Mouse (Mus musculus) layer of hippocampus, adult 9-11 months (tissue): ENCODE results near the gene Kif3c.
"Not testable (repeated sequence)": the region's sequence is repeated elsewhere in the genome, so short reads cannot be mapped to it uniquely, and the experiment has no call there.

Experiments
- DNase-seq: peaks from one replicate; pipeline ENCODE4 v3.0.0; 2022

The Kif3c gene

GRCm38 (mm10) chr12:3370979-3371925 is 6.3 kb downstream of the Kif3c start:
- no peak for DNase-seq

DNA sequence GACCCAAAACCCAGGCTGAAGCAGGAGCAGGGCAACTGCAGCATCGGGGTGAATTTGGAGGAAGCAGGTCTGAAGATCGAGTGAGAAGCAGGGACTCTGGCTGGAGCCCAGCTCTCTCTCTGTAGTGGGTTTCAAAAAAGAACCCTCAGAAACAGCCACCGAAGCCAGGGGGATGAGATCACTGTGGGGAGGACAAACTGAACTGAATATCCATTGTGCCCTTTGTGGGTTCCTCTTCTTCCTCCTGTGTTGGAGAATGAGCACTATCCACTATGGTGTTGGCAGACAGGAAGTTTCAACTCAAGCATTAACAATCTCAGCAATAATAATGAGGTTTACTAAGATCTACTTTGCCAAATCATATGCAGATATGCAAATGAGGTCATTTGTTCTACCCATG is 7.1 kb downstream of the Kif3c start:
- no peak for DNase-seq

DNA sequence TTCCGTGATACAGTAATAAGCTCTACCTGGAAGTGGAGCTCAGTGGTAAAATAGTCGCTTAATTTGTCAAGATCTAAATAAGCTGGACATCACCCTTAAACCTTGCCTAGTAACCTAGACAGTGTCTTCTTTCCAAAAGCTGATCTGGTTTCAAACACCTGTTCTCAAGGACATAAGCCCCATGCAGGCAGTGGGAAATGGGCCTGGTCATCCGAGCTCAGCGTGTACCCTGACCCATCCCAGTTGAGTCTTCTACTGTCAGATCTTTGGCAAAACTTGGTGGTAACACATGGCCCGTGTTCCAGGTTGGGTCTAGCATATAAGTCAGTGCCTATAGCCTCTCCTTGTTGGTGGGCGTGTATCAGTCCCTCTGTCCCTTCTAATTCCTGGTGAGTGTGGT is 8.6 kb downstream of the Kif3c start:
- DNase-seq: no peak

GRCm38 (mm10) chr12:3374552-3374951 is 9.6 kb downstream of the Kif3c start:
- no peak for DNase-seq

DNA sequence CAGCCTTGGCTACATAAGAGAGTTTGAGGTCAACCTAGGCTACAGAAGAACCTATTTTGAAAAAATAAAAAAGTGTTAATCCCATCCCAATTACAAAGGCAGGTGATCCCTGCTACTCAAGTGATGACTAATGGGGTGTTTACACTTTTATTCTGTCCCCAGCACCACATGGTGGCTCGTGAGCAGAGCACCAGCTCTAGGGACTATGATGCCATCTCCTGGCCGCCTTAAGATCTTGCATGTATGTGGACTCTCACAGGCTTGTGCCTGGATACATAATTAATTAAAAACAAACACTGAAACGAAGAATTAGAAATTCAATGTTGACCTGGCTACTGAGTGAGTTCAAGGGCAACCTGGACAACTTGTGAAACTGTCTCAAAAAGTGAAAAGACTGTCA is 12.3 kb downstream of the Kif3c start:
- DNase-seq: no peak

DNA sequence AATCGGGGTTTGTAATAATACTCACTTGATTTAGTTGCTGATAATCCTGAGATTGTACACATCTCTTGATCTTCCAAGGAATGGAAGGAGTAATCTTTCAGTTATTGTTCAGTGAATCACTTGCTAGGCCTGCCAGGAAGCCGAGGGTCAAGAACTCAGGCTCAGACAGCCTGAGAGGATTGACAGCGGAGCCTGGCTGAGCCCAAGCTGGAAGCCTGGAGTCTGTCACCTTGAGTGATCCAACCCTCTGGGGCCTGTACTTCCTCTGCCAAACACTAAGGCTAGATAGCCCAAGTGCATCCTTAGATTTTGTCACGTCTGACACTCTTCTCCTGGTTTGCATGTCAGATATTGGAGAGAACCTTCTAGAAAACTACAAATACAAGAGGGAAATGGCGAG is 12.8 kb downstream of the Kif3c start:
- no peak for DNase-seq

DNA sequence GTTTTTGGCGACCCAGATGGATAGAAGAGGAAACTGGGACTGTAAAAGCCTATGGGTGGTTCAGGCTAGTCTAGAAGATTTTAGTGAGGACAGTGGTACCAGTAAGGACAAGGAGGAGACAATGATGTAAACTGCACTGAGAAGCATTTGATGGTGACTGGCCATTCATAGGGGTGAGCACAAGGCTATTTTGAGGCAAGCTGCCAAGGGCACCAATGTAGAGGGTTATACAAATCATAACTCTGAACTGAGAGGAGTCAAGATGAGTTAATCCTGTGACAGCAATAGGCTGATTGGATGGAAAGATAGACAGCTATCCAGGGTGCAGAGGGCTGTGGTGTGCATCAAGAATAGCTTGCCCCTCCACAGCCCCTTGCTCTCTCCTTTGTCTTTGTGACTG is 19.9 kb downstream of the Kif3c start:
- DNase-seq: no peak

DNA sequence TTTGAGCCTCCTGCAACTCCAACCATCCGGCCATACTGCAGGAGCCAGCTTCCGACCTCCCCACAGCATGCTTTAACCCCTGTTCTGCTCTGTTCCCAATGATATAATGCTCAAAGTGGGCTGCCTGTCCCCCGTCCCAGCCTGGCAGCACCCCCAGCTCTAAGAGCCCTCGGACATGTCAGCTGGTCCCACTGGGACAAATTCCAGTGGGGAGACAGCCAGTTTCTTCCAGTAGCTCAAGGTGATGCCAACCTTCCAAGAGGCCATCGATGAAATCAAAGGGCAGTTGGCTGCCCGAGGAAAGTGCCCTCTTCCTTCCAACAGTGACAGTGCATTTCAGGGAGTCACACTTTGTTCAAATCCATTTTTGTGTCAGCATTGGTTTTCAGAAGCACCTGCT is 20.3 kb downstream of the Kif3c start:
- DNase-seq: no peak

DNA sequence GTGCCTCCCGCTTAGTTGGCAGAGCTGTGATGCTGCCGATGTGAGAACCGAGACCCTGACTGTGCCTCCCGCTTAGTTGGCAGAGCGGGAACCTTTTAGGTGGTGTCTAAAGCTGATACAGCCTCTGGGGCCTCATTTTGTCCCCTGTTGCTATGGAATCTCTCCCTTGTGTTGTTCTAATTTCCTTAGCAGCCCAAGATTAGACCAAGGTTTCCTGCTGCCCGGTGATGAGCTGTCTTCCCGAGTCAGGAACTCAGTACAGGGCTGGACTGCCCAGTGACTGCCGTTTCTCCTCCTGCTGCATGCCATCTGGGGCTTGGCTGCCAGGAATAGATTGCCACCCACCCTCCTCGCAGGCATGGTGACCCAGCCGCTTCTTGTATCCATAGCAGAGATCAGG is 21.0 kb downstream of the Kif3c start:
- DNase-seq: peak; percentile 47

GRCm38 (mm10) chr12:3387891-3388290 is 23.0 kb downstream of the Kif3c start:
- no peak for DNase-seq

DNA sequence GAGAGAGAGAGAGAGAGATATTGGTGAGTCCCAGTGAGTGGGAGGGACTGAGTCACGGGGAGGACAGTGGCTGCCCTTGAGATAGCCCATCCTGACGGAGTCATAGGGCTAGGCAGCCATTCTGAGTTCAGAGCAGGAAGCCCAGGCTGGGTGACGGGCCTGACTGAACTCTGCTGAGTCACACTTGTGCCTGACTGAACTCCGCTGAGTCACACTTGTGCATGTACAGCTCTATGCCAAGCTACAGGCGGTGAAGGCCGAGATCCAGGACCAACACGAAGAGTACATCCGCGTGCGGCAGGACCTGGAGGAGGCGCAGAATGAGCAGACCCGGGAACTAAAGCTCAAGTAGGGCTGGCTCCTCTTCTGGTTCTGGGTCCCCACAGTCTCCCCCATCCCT is 24.5 kb downstream of the Kif3c start:
- DNase-seq: no peak

- DNase-seq: no peak
Observed at GRCm38 (mm10) chr12:3390071-3390470, 25.1 kb downstream of the Kif3c start.

GRCm38 (mm10) chr12:3390577-3391262 is 25.8 kb downstream of the Kif3c start:
- DNase-seq: peak; percentile 84

DNA sequence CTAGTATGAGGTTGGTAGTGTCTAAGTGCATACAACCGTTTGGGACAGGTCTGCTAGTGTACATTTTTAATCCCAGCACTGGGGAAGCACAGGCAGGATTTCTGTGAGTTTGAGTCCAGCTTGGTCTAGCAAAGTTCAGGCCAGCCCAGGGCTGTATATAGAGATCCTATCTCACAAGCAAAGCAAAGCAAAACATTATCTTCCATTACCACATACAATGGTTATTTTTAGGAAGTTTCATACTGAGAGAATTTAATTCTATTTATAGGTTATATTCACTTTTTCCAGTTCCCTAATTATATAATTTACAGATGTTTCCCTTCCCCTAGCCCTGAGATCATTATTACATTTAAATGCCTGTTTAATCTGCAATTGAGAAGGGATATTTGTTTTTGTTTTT is 26.3 kb downstream of the Kif3c start:
- no peak for DNase-seq

- peak; percentile 37 for DNase-seq
Observed at GRCm38 (mm10) chr12:3393140-3393539, 28.2 kb downstream of the Kif3c start.

GRCm38 (mm10) chr12:3396931-3397330 is 32.0 kb downstream of the Kif3c start:
- no peak for DNase-seq

DNA sequence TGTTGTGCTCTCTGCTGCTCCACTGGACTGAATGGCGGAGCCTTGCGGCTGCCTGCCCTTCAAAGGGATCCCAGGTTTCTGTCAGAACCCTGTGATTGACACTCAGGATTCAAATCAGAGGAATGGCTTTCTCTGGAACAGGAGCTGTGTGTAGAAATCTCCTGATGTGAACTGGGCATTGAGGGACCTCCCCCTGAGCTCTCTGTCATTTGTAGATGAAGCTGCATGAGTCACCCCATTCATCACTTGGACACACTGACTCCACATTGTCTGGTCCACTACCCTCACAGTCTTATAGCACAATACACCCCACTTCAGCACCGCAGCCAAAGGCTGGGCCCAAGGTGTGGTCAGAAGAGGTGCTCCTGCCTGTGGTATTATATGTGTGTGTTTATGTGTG is 40.7 kb downstream of the Kif3c start:
- DNase-seq: not testable (repeated sequence)

- peak; percentile 57 for DNase-seq
Observed at GRCm38 (mm10) chr12:3406585-3406984, 41.7 kb downstream of the Kif3c start.

DNA sequence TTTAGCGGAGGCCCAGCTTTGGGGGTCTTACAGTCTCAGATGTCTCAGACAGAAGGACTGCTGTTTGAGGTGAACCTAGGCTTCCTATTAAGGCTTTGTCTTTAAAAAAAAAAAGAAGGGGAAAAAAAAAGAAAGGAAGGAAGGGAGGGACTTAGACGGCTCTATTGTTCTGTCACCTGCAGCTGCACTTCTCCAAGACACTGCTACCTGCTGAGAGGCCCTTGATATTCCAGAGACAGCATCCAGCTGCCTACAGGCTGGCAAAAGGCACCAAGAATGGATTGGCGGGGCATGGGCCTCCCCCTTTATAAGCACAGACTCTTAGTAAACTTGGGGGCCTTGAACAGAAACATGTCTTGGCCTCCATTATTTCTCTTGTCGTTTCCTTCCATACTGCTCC is 50.0 kb downstream of the Kif3c start:
- DNase-seq: no peak

DNA sequence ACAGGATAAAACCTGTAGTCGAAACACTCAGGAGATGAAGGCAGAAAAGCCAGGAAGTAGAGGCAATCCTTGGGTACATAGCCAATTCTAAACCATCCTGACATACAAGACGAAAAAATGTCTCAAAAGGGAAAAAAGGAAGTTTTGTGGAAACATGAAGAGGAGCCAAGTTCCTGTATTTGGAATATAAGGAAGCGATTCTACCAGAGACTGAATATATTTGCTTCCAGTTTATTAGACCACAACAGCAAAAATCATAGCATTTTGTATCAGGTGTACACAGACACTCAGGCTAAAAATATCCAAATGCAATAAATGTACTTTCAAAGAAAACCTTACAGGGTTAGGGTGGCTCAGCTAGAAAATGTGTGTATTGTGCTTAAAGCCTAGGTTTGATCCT is 53.8 kb downstream of the Kif3c start:
- DNase-seq: no peak

- no peak for DNase-seq
Observed at GRCm38 (mm10) chr12:3420519-3420918, 55.6 kb downstream of the Kif3c start.

GRCm38 (mm10) chr12:3422786-3423185 is 57.9 kb downstream of the Kif3c start:
- DNase-seq: no peak

GRCm38 (mm10) chr12:3424179-3424578 is 59.2 kb downstream of the Kif3c start:
- DNase-seq: no peak
